Mouse (Mus musculus): ENCODE measurements at regions not wholly inside any gene's neighbourhood (a gene's known extent, or its start where the extent isn't known, plus 50 kb on each side); places are given as distances from the start of the nearest gene placed in this dataset.

- no peak for TF ChIP-seq CTCF (IDR thresholded peaks at IDR 0.05; ENCODE audit: low read depth)
- TF ChIP-seq EP300 (IDR thresholded peaks at IDR 0.05; ENCODE audit: low read depth) = no peak
Measured at GRCm38 (mm10) chr5:148704769-148705168, 152.2 kb upstream of the Ubl3 start.

Data from liver, embryonic 14.5 days (tissue).